Mouse (Mus musculus): ENCODE measurements at regions not wholly inside any gene's neighbourhood (a gene's known extent, or its start where the extent isn't known, plus 50 kb on each side); places are given as distances from the start of the nearest gene placed in this dataset.

DNA sequence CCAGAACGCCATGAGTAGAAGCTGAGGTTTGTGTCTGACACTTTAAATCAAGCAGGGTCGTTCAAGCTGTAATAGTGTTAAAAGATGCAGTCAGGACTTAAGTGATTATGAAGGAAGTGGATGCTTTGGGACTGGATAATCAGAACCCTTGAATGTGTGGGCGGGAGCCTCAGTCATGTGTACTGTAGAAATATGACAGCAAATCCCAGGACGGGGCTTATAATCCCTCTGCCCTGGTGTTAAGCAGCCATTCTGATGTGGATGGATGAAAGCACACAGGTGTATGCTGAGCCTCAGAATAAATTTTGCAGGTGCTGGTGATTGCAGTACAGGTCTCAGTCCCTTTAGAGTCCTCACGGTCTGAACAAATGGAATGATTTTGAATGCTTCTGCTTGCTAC is 290.8 kb upstream of the Alcam start:
- H3K9ac ChIP-seq (ENCODE audit: low read depth, low read length): no peak overlapping the region
- no peak overlapping the region for H3K4me2 ChIP-seq (ENCODE audit: low read length)
- H3K36me3 ChIP-seq (ENCODE audit: control insufficient read depth, insufficient read depth, low read length): no peaks in the 10 kb centered on the region
- no peak for ATAC-seq
- no peak overlapping the region for H3K4me3 ChIP-seq (ENCODE audit: low read depth, low read length)
- WGBS: 67% methylated on average over 5 of the region's 5 CpGs
- H3K9me3 ChIP-seq (replicated peaks; ENCODE audit: control insufficient read depth, low read length, poor library complexity, severe bottlenecking): no peaks in the 10 kb centered on the region
- H3K27me3 ChIP-seq (ENCODE audit: control insufficient read depth, insufficient read depth, low read depth, low read length): no peaks in the 10 kb centered on the region
- H3K4me1 ChIP-seq (ENCODE audit: control insufficient read depth, insufficient read depth, low read length): no peaks in the 10 kb centered on the region
- H3K27ac ChIP-seq (ENCODE audit: low read length): no peak overlapping the region

DNA sequence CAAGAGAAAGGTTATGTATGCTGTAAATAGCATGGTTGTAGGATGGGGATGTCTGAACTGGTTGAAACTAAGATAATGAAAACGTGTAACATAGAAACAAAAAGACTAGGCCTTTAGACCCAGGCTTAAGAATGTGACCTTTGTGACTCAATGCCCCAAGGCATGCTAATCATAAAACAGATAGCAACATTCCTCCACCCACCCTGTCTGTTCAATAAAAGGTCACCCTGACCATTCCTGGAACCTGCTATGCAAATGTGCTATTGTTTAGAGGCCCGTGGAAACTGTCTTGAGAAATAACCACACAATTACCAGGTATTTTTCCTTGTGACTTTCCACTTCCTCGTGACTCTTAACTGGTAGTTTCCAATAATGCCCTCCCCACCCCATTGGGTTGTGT is 288.3 kb upstream of the Alcam start:
- no peaks in the 10 kb centered on the region for H3K27me3 ChIP-seq (ENCODE audit: control insufficient read depth, insufficient read depth, low read depth, low read length)
- no peak for ATAC-seq
- H3K4me2 ChIP-seq (ENCODE audit: low read length): no peak overlapping the region
- no peak overlapping the region for H3K9ac ChIP-seq (ENCODE audit: low read depth, low read length)
- H3K4me1 ChIP-seq (ENCODE audit: control insufficient read depth, insufficient read depth, low read length): no peaks in the 10 kb centered on the region
- H3K27ac ChIP-seq (ENCODE audit: low read length): no peak overlapping the region
- no peaks in the 10 kb centered on the region for H3K9me3 ChIP-seq (replicated peaks; ENCODE audit: control insufficient read depth, low read length, poor library complexity, severe bottlenecking)
- H3K4me3 ChIP-seq (ENCODE audit: low read depth, low read length): no peak overlapping the region
- H3K36me3 ChIP-seq (ENCODE audit: control insufficient read depth, insufficient read depth, low read length): no peaks in the 10 kb centered on the region
- 70% methylated on average over 3 of the region's 3 CpGs for WGBS

DNA sequence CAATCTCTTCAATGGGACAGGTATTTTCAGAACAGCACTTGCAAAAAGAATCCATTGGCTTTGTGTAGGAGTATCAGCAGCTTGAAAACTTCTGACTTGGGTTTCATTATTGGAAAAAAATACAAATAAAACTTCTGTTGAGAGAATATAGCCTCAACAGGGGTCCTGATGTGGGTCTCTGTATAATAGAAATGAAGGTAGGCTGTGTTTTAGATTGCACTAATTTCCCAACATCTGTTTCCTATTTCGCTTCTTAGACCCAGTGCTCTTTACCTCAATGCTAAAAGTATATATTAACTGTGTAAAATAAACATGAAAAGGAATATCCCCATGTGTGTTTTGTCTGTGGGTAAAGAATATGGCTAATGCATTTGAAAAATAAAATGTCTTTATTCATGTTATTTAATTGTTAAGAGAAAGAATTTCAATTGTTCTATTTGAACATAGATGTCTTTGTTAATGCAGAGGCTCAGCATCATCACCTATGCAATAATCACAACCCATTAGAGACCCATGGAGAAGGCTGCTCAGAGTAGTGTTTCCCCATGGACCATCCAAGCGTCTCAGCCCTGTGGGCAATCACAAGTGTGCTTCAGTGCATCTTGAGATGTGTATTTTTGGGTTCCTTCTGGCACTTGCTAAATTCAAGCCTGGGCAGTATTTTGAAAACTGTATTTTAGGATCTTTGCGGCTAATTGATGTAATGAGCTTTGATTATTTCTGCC is 272.4 kb upstream of the Alcam start:
- Histone ChIP-seq H3K9ac (ENCODE audit: low read depth, low read length) (no peak overlapping the region), H3K27me3 (ENCODE audit: control insufficient read depth, insufficient read depth, low read depth, low read length) (no peaks in the 10 kb centered on the region), H3K4me3 (ENCODE audit: low read depth, low read length) (no peak overlapping the region), H3K36me3 (ENCODE audit: control insufficient read depth, insufficient read depth, low read length) (no peaks in the 10 kb centered on the region), H3K4me1 (ENCODE audit: control insufficient read depth, insufficient read depth, low read length) (no peaks in the 10 kb centered on the region), H3K27ac (ENCODE audit: low read length) (no peak overlapping the region), H3K4me2 (ENCODE audit: low read length) (no peak overlapping the region), H3K9me3 (replicated peaks; ENCODE audit: control insufficient read depth, low read length, poor library complexity, severe bottlenecking) (no peaks in the 10 kb centered on the region)
- WGBS: 88% methylated on average over 3 of the region's 3 CpGs
- ATAC-seq: no peak

DNA sequence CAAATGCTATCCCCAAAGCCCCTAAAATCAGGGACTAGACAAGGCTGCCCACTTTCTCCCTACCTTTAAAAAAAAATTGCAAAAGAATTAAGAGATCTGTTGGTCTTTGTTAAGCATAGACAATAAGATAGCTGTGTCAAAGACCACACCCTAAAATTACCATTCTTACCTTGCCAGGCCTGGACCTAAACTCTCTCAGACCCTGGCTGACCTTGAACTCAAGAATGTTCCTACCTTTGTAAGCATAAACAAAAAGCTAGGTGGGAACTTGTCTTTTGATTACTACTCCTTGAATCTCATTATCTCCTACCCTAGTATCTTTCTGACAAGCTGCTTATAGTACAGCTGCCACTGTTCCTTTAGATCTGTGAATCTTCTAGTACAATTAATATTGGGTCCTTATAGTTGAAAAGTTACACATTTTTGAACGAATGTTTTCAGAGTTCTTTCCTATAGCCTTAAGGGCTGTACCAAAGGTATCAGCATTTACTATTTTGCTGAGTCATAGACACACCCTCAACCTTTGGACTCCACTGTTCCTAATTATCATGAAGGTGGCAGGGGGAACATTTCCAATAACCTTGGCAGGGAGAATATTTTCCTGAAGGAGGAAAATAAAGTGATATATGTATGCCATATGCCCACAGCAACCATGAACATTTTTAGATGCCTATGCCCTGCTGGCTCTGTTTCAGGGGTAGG is 264.5 kb upstream of the Alcam start:
- no peak overlapping the region for H3K27ac ChIP-seq (ENCODE audit: low read length)
- H3K4me1 ChIP-seq (ENCODE audit: control insufficient read depth, insufficient read depth, low read length): no peaks in the 10 kb centered on the region
- ATAC-seq: no peak
- no peak overlapping the region for H3K4me3 ChIP-seq (ENCODE audit: low read depth, low read length)
- H3K27me3 ChIP-seq (ENCODE audit: control insufficient read depth, insufficient read depth, low read depth, low read length): no peaks in the 10 kb centered on the region
- WGBS: 83% methylated on average over 1 of the region's 1 CpGs
- no peaks in the 10 kb centered on the region for H3K9me3 ChIP-seq (replicated peaks; ENCODE audit: control insufficient read depth, low read length, poor library complexity, severe bottlenecking)
- H3K36me3 ChIP-seq (ENCODE audit: control insufficient read depth, insufficient read depth, low read length): no peaks in the 10 kb centered on the region
- no peak overlapping the region for H3K9ac ChIP-seq (ENCODE audit: low read depth, low read length)
- H3K4me2 ChIP-seq (ENCODE audit: low read length): no peak overlapping the region

DNA sequence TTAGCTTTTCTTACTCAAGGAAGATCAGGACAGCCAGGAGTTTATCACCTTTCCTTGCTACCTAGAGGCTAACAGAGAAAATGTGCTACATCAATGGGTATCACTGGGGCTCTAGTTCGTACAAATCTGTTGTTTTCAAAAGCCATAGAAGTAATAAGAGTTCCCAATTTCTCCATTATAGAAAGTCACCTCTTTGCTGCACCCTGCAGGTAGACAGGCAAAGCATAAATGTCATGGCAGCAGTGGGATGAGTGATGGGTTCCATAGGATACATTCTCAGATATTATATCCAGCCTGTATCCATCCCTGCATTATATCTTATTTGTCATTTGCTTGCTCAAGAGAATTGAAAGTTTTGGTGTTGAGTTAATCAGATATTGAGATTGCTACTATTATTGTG is 236.4 kb upstream of the Alcam start:
- H3K9me3 ChIP-seq (replicated peaks; ENCODE audit: control insufficient read depth, low read length, poor library complexity, severe bottlenecking): no peaks in the 10 kb centered on the region
- no peaks in the 10 kb centered on the region for H3K36me3 ChIP-seq (ENCODE audit: control insufficient read depth, insufficient read depth, low read length)
- H3K4me2 ChIP-seq (ENCODE audit: low read length): no peak overlapping the region
- no peaks in the 10 kb centered on the region for H3K27me3 ChIP-seq (ENCODE audit: control insufficient read depth, insufficient read depth, low read depth, low read length)
- H3K9ac ChIP-seq (ENCODE audit: low read depth, low read length): no peak overlapping the region
- no peak for ATAC-seq
- H3K27ac ChIP-seq (ENCODE audit: low read length): no peak overlapping the region
- H3K4me3 ChIP-seq (ENCODE audit: low read depth, low read length): no peak overlapping the region
- no peaks in the 10 kb centered on the region for H3K4me1 ChIP-seq (ENCODE audit: control insufficient read depth, insufficient read depth, low read length)
- 81% methylated on average over 1 of the region's 1 CpGs for WGBS

DNA sequence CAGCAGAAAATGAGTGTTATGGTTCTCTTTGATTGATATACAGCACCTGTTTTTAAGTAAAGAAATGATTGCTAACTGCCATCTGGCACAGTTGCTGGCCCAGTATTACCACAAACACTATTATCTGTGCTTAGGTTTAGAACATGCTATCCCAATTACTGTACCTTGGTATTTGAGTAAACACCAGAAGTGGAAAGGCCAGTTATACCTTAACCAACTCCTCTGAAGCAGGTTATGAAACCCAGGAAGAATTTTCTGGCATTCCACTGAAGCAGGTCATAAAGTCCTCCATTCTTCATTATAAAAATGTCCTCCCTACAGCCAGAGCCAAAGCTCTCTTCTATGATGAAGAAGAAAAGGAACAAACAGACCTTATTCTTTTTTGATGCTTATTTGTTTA is 201.0 kb upstream of the Alcam start:
- Histone ChIP-seq H3K9me3 (replicated peaks; ENCODE audit: control insufficient read depth, low read length, poor library complexity, severe bottlenecking) (no peaks in the 10 kb centered on the region), H3K4me2 (ENCODE audit: low read length) (no peak overlapping the region), H3K36me3 (ENCODE audit: control insufficient read depth, insufficient read depth, low read length) (no peaks in the 10 kb centered on the region), H3K27me3 (ENCODE audit: control insufficient read depth, insufficient read depth, low read depth, low read length) (no peaks in the 10 kb centered on the region), H3K4me1 (ENCODE audit: control insufficient read depth, insufficient read depth, low read length) (no peaks in the 10 kb centered on the region), H3K9ac (ENCODE audit: low read depth, low read length) (no peak overlapping the region), H3K27ac (ENCODE audit: low read length) (no peak overlapping the region), H3K4me3 (ENCODE audit: low read depth, low read length) (no peak overlapping the region)
- no peak for ATAC-seq
